In genomic region chr3:84257989-84258517, GRCm38 (mm10) we compare ENCODE assay signal across 9 mouse cellular contexts. TPM values are rescaled to one million over a fixed set of nuclear protein-coding genes. Genes with fewer than 3 reads are reported as not detected.
DNase-seq lines count a peak whose midpoint lies in the region; ATAC-seq and TF ChIP-seq lines count a peak whose summit lies in the region.
"Had no signal": no experiment of that assay in that cellular context is flagged by ENCODE, and none has a peak within 500 bp of the region (broad histone marks: within the 10 kb centered on the region; RNA-seq: fewer than 3 reads in every experiment).

No protein-coding gene starts in this region.

- 0 out of 2 replicates have a peak overlapping the region, but pooled peaks have one; percentile 62 for H3K4me3 ChIP-seq in heart, embryonic 12.5 days
- peak overlapping the region; percentile 68 for H3K4me3 ChIP-seq in embryonic facial prominence, embryonic 15.5 days (replicated peaks)
- peak overlapping the region; percentile 73 for H3K4me3 ChIP-seq in kidney, postnatal 0 days (replicated peaks; ENCODE audit: low read depth, low read length)
- H3K4me3 ChIP-seq in myocyte: peak overlapping the region; percentile 48

- H3K4me1 ChIP-seq in heart, embryonic 12.5 days (replicated peaks): peaks cover 14% of the 10 kb centered on the region; the same call in 1 of the 2 replicates
- H3K4me1 ChIP-seq in embryonic facial prominence, embryonic 15.5 days: peaks cover 17% of the 10 kb centered on the region
- 0 out of 2 replicates have a peak, but pooled peaks cover 10% of the 10 kb centered on the region for H3K4me1 ChIP-seq in kidney, postnatal 0 days (replicated peaks; ENCODE audit: insufficient read depth, low read length)

- 47% methylated on average over 10 of the region's 10 CpGs for WGBS in heart, embryonic 12.5 days
- WGBS in embryonic facial prominence, embryonic 15.5 days: 34% methylated on average over 10 of the region's 10 CpGs
- WGBS in kidney, postnatal 0 days: 17% methylated on average over 10 of the region's 10 CpGs

- no peak for DNase-seq in heart, postnatal 10 days
- peak; percentile 77 for DNase-seq in kidney, postnatal 0 days (ENCODE audit: low spot score)
- no peak for DNase-seq in left cerebral cortex, postnatal 25 days (ENCODE audit: low spot score in 2 of 2)
- DNase-seq in layer of hippocampus, postnatal 25 days (ENCODE audit: extremely low spot score in 1 of 2, low spot score in 1 of 2): no peak
- DNase-seq in ovary, postnatal 36 days (ENCODE audit: low spot score): no peak

- H3K79me2 ChIP-seq in myocyte (ENCODE audit: control insufficient read depth, insufficient read depth): no peaks in the 10 kb centered on the region

- no peaks in the 10 kb centered on the region for H3K9me3 ChIP-seq in heart, embryonic 12.5 days (replicated peaks)
- no peaks in the 10 kb centered on the region for H3K9me3 ChIP-seq in embryonic facial prominence, embryonic 15.5 days (replicated peaks)
- no peaks in the 10 kb centered on the region for H3K9me3 ChIP-seq in kidney, postnatal 0 days (replicated peaks; ENCODE audit: low read length)

- peaks cover 32% of the 10 kb centered on the region for H3K27me3 ChIP-seq in heart, embryonic 12.5 days (replicated peaks)
- no peaks in the 10 kb centered on the region; the same call in 1 of the 2 replicates for H3K27me3 ChIP-seq in embryonic facial prominence, embryonic 15.5 days
- no peaks in the 10 kb centered on the region for H3K27me3 ChIP-seq in kidney, postnatal 0 days (ENCODE audit: insufficient read depth, low read length)
- no peaks in the 10 kb centered on the region for H3K27me3 ChIP-seq in myocyte (ENCODE audit: control insufficient read depth, insufficient read depth, insufficient read length)

- no peak overlapping the region for H3K9ac ChIP-seq in heart, embryonic 12.5 days
- H3K9ac ChIP-seq in embryonic facial prominence, embryonic 15.5 days: no peak overlapping the region
- H3K9ac ChIP-seq in kidney, postnatal 0 days (ENCODE audit: low read depth, low read length): peak overlapping the region; percentile 87; the same call in 1 of the 2 replicates

- peak overlapping the region; percentile 99 for H3K4me2 ChIP-seq in heart, embryonic 12.5 days
- peak overlapping the region; percentile 92 for H3K4me2 ChIP-seq in embryonic facial prominence, embryonic 15.5 days (replicated peaks)
- peak overlapping the region; percentile 100 for H3K4me2 ChIP-seq in kidney, postnatal 0 days (ENCODE audit: low read length)
- peak overlapping the region; percentile 79 for H3K4me2 ChIP-seq in myocyte (ENCODE audit: low read depth)

- TF ChIP-seq CTCF in kidney, postnatal 0 days (IDR thresholded peaks at IDR 0.05; ENCODE audit: low read depth): no peak

- no peak for ATAC-seq in heart, embryonic 12.5 days (ENCODE audit: insufficient number of reproducible peaks, low FRiP score)
- no peak for ATAC-seq in embryonic facial prominence, embryonic 15.5 days (ENCODE audit: insufficient number of reproducible peaks, low FRiP score, low TSS enrichment, low read depth)
- ATAC-seq in kidney, postnatal 0 days (replicated peaks; ENCODE audit: low FRiP score, low read depth): no peak

- TF ChIP-seq POLR2A in myocyte (IDR thresholded peaks at IDR 0.05; ENCODE audit: insufficient read length, low read depth): no peak

- H3ac ChIP-seq in myocyte (ENCODE audit: control insufficient read depth, insufficient read length): no peak overlapping the region

- no peak overlapping the region for H3K27ac ChIP-seq in heart, embryonic 12.5 days (ENCODE audit: poor library complexity, severe bottlenecking)
- H3K27ac ChIP-seq in embryonic facial prominence, embryonic 15.5 days (replicated peaks): no peak overlapping the region
- H3K27ac ChIP-seq in kidney, postnatal 0 days: peak overlapping the region; percentile 50; the same call in 1 of the 2 replicates
- H3K27ac ChIP-seq: macrophage had no signal

- H3K36me3 ChIP-seq in heart, embryonic 12.5 days: no peaks in the 10 kb centered on the region
- no peaks in the 10 kb centered on the region for H3K36me3 ChIP-seq in embryonic facial prominence, embryonic 15.5 days
- H3K36me3 ChIP-seq in kidney, postnatal 0 days (ENCODE audit: insufficient read depth, low read length): no peaks in the 10 kb centered on the region
- H3K36me3 ChIP-seq in myocyte (ENCODE audit: control insufficient read depth, insufficient read depth): no peaks in the 10 kb centered on the region

- intact Hi-C loops in heart, postnatal 10 days (cut with DNase I): loop anchor here (2.0 kb wide), 1 partner anchor 29 kb away; no protein-coding TSS in a partner anchor
- intact Hi-C loops in left cerebral cortex, postnatal 25 days (cut with DNase I): loop anchor here (2.0 to 5.0 kb wide), 2 partner anchors 47 to 81 kb away; no protein-coding TSS in a partner anchor

TF ChIP-seq in myocyte, 11 proteins besides CTCF, POLR2A, EP300 and RAD21:
- no peak for TF ChIP-seq REST (IDR thresholded peaks at IDR 0.05; ENCODE audit: insufficient read depth, insufficient read length)
- no peak for TF ChIP-seq MYOD1 (IDR thresholded peaks at IDR 0.05; ENCODE audit: control insufficient read depth in 1 of 3, insufficient read length in 2 of 3, low read depth in 2 of 3)
- TF ChIP-seq E2F4 (IDR thresholded peaks at IDR 0.05; ENCODE audit: insufficient read depth): no peak
- TF ChIP-seq TCF3 (IDR thresholded peaks at IDR 0.05; ENCODE audit: insufficient read length, low read depth): no peak
- no peak for TF ChIP-seq USF1 (IDR thresholded peaks at IDR 0.05; ENCODE audit: low read depth)
- no peak for TF ChIP-seq TCF12 (IDR thresholded peaks at IDR 0.05; ENCODE audit: insufficient read depth, poor library complexity, severe bottlenecking)
- TF ChIP-seq MYOG (IDR thresholded peaks at IDR 0.05; ENCODE audit: control insufficient read depth in 1 of 3, insufficient read depth in 1 of 3, insufficient read length in 2 of 3, low read depth in 2 of 3): no peak
- no peak for TF ChIP-seq POLR2AphosphoS2 (IDR thresholded peaks at IDR 0.05; ENCODE audit: insufficient read length, low read depth)
- TF ChIP-seq MAX (IDR thresholded peaks at IDR 0.05; ENCODE audit: low read depth): no peak
- no peak for TF ChIP-seq CEBPB (IDR thresholded peaks at IDR 0.05; ENCODE audit: insufficient read depth, poor library complexity, severe bottlenecking)

RNA-seq across cellular contexts. Expression of gene Trim2, which starts 48.6 kb away (rescaled TPM):
- 9.0 and 10.1 TPM in 2 replicates for polyA plus RNA-seq in heart, embryonic 12.5 days (2016; fragmentation: Nextera tagmentation; extraction: Ambion mirVana)
- total RNA-seq in heart, postnatal 10 days (2021): 1 to 10 TPM; 9.1 to 9.9 TPM
- polyA plus RNA-seq in embryonic facial prominence, embryonic 15.5 days (2015; fragmentation: Nextera tagmentation; extraction: Ambion mirVana): 29.5 and 31.0 TPM in 2 replicates
- polyA plus RNA-seq in kidney, postnatal 0 days (2015; fragmentation: Nextera tagmentation; extraction: Ambion mirVana): 23.0 and 24.1 TPM in 2 replicates
- 3.2 TPM for polyA plus RNA-seq in myocyte (2012; fragmentation: generic; extraction: Trizol)
- total RNA-seq in left cerebral cortex, postnatal 25 days (2021): 100 to 1,000 TPM; 239 to 257 TPM
- 100 to 1,000 TPM; 403 to 407 TPM for total RNA-seq in layer of hippocampus, postnatal 25 days (2021)
